Mouse (Mus musculus) B cell, adult 67 days (primary cell): Measurements from ENCODE around the gene 4921509C19Rik. TPM values are rescaled to one million over a fixed set of nuclear protein-coding genes. Genes with fewer than 3 reads are reported as not detected.

Experiments used
- total RNA-seq, 2 experiments: library from RNA; stranded (reverse); gene quantifications; 4 replicates each; pipeline ENCODE4 v1.2.4; 2023

4921509C19Rik gene
- not detected for total RNA-seq

GRCm38 (mm10) chr2:151476053-151476452 lies at the start of gene 4921509C19Rik:
TSS of gene 4921509C19Rik (minus strand) at chr2:151476153.

GRCm38 (mm10) chr2:151494035-151494803 lies 18.3 kb upstream of the 4921509C19Rik start, which contains the start of gene Nsfl1c:
TSS of gene Nsfl1c (plus strand) at chr2:151494182.

Other genes starting within 250 kb of the 4921509C19Rik start
- 100 to 1,000 TPM; 102 to 114 TPM for gene Nsfl1c, start 18.0 kb upstream of the 4921509C19Rik start, total RNA-seq
- gene Fkbp1a, start 66.3 kb upstream of the 4921509C19Rik start, total RNA-seq = 10 to 100 TPM; 66.5 to 74.4 TPM
- gene Sdcbp2, start 96.5 kb upstream of the 4921509C19Rik start, total RNA-seq = 1 to 10 TPM; 1.6 to 2.2 TPM
- gene Snph, start 156.4 kb upstream of the 4921509C19Rik start, total RNA-seq = under 1 TPM; 0.33 to 0.41 TPM
- gene Rad21l, start 192.4 kb upstream of the 4921509C19Rik start, total RNA-seq = not detected
- not detected for gene Tmem74b, start 225.9 kb upstream of the 4921509C19Rik start, total RNA-seq